Mouse (Mus musculus): ENCODE results near the gene Hus1b. TPM values are rescaled to one million over a fixed set of nuclear protein-coding genes. Genes with fewer than 3 reads are reported as not detected.

Gene Hus1b
- 0.05 and 0.07 TPM in 2 replicates for polyA plus RNA-seq (2012; rRNA removed)

GRCm38 (mm10) chr13:30947540-30947939 lies at the start of gene Hus1b:
Hus1b (minus strand) TSS chr13:30947759.

GRCm38 (mm10) chr13:30973501-30974246 lies 26.1 kb upstream of the Hus1b start, which contains the start of the genes Exoc2 and Gm5447:
Exoc2 (minus strand) TSS chr13:30974093.
Gm5447 (plus strand) TSS chr13:30974204.

Other genes with a start within 250 kb of the Hus1b start
- 1.6 and 2.0 TPM in 2 replicates for gene Irf4, start 198.5 kb downstream of the Hus1b start, polyA plus RNA-seq (2012; rRNA removed)
- 5.6 and 6.3 TPM in 2 replicates for gene Exoc2, start 26.3 kb upstream of the Hus1b start, polyA plus RNA-seq (2012; rRNA removed)
- gene Gm5447, start 26.4 kb upstream of the Hus1b start, polyA plus RNA-seq (2012; rRNA removed), result 0.01 TPM in 1 of 2 replicates, not detected in the other